Mouse (Mus musculus) induced T-regulatory cell, adult 2 months (primary cell): ENCODE data around the gene Cyba.
A peak's percentile ranks its signal among the peaks of the same experiment; 100 is the strongest.

ENCODE experiments used
- DNase-seq: peaks from one replicate; pipeline ENCODE4 v3.0.0-alpha.2; 2012; ENCODE audit warnings: low read depth

Gene Cyba

GRCm38 (mm10) chr8:122451161-122451703 is 18.5 kb upstream of the Cyba start:
- no peak for DNase-seq

DNA sequence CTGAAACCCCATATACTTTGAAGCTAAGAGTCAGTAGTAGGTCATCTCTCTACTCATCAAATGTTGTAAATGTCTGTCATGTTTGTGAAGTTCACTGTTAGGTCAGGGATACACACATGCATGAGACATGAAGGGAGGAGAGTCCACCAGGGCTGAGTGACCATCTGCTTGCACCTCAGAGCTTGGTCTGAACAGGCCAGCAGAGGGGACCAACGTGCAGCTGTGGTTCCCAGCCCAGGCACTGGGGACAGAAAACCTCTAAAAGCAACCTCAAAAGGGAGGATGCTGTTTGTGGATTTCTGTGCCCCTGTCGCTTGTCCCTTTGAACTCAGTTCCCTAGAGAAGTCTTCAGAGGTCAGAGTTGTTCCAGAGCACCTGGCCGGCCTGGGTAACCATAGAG is 12.5 kb upstream of the Cyba start:
- peak; percentile 20 for DNase-seq

DNA sequence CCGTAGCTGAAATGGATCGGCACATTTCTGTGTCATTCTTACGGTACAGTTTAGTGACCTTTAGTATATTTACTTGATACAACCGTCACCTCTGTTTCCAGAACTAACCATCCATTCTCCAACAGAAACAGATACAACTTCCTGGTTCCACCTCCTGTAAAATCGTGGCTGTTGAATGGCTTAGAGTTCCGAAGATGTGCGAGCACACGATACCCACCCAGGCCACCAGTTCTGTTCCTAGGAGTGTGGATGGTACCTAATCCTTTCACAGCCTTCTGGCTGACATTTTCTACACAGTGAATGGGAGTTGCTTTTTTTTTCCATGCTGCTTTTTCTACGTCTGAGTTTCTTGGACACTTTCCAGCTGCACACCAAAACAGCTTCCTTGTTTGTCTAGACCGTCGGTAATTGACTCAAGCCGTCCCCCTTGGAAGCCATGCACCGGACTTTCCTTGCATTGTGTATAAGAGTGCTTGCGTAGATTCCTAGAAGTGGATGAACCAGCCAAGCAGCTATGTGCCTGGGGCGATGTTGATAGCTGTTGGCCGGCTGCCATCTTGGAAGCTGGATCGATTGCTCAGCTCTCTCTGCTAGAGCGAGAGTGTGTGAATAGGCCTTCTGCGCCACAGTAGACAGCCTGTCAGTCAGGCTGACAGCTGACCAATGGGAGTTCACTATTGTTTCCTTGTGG is 11.5 kb upstream of the Cyba start:
- DNase-seq, result peak; percentile 85

DNA sequence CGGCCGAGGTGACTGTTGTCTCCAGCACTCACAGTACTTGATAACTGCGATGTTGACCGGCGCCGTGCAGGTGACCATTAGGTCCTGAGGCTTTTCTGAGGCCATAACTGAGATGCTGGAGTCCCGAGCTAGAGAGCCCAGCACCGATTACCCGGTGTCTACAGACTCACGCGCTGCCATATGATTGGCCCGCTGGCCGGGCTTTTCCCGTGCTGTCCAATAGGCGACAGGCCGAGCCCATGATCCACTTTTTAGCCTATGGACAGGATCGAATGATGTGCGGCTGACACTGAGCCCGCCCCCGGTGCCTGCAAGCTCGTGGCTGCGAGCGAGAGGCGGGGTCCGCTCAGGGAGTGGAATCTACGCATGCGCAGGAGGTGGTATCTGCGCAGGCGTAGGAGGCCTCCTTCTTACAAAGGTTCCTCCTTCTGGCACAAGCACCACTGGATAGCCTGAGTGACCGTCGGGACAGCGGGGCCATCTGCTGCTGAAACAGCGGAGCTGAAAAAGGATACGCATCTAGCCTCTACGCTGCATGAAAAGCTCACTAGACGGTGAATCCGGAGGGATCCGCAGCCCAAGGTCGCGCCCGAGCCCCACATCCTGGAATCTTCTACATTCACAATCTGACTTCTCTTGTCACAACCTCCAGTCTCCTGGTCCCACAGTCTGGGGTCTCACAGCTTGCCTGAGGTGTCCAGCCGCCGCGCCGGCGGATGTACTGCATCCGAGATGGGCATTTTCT is 10.7 kb upstream of the Cyba start, which contains the start of gene Mvd:
TSS of gene Mvd (minus strand) at position 161 of the 745 bp plus-strand sequence.
- peak; percentile 99 for DNase-seq

- no peak for DNase-seq
Observed at GRCm38 (mm10) chr8:122442781-122443180, 10.1 kb upstream of the Cyba start.

GRCm38 (mm10) chr8:122442356-122442755 is 9.6 kb upstream of the Cyba start:
- DNase-seq, result no peak

GRCm38 (mm10) chr8:122441326-122441725 is 8.6 kb upstream of the Cyba start:
- no peak for DNase-seq

DNA sequence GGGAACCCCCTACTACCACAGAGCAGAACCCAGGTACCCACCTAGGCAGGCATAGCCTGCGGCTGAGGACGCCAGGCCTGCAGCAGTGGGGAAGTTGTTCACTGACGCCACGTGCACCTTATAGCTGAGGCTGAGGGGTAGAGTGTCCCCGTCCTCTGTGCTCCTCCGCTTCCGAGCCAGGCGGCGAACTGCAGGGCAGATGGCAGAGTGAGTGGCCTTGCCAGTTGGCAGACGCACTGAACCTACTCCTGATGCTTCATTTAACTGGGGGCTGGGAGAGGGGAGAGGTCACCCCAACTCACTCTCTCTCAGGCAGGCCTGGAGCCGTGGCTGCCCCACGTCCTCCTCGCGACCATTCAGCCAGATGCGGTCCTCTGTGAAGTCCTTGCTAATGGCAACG is 6.6 kb upstream of the Cyba start:
- DNase-seq, result no peak

DNA sequence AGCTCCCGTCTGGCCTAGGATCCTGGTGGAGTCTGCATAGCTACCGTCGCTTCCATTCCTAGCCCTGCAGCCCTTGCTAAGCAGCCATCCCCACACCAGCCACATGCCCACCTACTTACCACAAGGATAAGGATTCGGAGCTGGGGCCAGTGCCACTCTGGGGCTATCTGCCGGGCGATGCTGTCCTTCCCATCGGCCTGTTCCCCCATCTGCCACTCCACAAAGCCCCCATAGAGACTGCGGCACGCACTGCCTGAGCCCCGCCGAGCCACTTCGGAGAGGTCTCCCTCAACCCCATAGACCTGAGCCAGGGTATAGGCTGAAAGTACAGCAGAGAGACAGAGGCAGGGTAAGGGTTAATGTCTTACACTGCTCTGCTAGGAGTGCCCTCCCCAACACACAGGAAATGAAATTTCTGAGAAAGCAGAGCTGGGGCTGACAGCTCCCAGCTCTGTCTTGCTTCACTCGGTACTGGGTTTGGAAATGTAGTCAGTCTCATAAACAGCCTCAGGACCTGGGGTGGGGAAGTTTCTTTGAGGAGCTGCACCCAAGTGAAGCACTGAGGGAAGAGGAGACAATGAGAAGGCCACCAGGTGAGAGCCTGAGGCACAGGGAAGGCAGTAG is 5.1 kb upstream of the Cyba start:
- peak; percentile 67 for DNase-seq

DNA sequence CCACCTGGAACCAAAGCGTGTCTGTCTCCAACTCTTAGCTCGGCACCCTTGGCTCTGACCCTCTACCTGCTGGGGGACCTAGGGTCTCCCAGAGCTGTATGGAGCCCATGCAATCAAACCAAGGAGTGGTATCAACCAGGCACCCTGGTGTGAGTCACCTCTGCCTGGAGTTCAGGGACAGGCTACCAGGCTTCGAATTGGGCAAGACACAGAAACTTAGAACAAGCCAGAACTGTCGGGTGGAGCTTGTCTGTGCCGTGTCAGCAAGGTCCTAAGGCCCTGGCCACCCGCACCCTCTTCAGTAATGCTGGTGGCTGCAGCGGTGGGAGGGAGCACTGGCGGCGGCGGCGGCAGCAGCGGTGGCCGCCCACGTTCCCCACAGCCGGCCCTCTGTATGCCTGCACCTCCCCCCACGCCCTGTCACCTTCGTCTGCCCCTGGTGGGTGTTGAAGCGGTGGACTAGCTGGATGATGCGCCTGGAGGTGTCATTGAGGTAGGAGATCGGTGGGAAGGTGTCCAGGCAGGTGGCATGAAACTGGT is 3.9 kb upstream of the Cyba start:
- peak; percentile 61 for DNase-seq

DNA sequence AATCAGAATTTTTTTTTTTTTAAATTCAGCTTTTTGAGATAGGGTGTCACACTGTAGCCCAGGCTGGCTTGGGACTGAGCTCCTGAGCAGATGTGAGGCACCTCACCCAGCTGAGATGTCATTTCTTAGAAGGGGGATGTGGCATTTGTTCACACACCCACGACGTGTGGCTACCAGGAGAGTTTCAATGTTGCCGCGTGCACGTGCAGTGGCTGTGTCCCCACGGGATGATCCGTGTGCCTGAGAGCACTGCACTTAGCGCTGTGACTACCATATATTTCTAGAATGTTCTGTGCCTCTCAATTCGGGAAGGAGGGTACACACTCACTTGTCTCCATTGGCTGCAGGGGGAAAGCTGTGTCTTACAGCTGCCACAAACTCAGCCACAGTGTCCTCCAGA is 3.4 kb upstream of the Cyba start:
- DNase-seq, result peak; percentile 69

GRCm38 (mm10) chr8:122435375-122435774 is 2.6 kb upstream of the Cyba start:
- DNase-seq, result peak; percentile 63

DNA sequence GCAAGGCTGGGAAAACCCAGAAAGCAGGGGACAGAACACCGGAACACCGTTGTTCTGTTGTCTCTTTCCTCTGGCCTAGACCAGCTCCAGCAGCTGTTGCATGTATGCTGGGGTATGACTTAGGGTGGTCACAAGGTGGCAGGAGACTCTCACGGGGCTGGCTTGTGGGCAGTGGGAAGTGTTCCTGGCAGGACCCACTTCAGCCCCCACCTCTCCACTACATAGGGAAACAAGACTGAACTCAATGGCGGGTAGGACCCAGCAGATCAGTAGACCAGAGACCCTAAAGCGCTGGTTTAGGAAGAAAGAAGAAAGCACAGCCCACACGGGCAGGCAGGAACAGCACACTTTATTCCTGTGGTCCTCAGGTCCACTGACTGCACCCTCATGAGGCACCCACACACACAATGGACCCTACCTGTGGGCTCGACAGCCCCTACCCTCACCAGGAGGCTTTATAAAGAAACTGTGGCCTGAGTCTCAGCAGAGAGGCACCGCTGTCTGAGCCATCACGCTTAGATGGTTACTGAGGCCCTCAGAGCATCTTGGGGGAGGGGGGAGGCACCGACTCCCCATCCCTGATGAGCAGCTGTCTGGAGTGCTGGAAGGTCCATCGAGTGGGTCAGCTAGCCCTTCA is 657 bp upstream of the Cyba start:
- no peak for DNase-seq

GRCm38 (mm10) chr8:122431694-122432442 is 862 bp downstream of the Cyba start:
- peak; percentile 61 for DNase-seq

DNA sequence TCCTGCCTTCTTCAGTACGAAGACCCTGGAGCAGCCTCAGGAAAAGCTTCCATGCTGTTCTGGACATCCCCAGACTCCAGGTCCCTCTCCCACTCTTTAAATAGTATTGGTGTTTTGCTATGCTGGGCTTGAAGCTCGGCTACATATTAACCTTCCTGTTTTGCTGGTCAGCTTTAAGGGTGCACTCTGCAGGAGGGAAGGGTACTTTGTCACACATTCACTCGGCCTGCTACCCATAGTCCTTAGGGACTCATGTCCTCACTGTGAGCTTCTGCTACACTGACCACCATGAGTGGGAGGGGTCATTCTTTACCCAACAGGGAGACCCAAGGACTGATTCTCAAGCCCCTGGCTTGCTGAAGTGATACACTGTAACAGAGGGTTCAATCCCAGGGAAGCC is 2.1 kb downstream of the Cyba start:
- peak; percentile 21 for DNase-seq

- peak; percentile 49 for DNase-seq
Observed at GRCm38 (mm10) chr8:122430058-122430636, 2.6 kb downstream of the Cyba start.

DNA sequence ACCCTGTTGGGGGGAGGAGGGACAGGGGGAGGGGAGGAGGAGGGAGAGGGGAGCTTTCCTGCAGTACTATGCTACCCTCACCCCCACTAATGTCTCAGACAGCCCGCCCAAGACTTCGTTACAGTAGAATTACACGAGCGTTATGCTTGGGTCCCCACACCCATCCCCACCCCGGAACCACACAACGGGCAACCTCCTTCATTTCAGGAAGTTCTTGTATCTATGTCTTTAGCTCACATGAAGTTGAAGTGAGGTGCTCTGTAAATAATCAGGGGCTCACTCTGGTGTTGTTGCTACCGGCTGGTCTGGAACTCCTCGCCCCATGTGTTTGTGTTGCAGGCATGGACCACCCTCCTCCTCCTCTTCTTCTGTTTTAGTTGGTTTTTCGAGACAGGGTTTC is 4.6 kb downstream of the Cyba start:
- DNase-seq, result no peak

DNA sequence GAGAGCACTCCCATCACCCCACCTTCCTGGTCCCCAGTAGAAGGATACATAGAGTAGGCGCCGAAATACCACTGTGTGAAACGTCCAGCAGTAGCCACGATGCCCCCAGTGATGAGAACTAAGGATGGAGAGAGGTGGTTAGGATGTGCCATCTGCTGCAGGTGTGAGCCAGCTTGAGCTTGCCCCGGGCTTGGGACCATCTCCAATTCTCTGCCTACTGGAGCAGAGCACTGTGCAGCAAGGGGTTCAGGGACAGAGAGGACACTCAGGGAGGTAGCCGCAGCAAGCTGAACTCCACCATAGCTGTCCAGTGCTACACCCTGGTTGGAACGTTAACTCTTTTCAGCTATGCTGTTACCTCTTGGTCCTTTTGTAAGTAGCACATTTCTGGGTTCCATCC is 5.1 kb downstream of the Cyba start:
- DNase-seq, result no peak

GRCm38 (mm10) chr8:122426145-122426544 is 6.6 kb downstream of the Cyba start:
- DNase-seq, result no peak

GRCm38 (mm10) chr8:122423659-122424058 is 9.1 kb downstream of the Cyba start:
- no peak for DNase-seq

DNA sequence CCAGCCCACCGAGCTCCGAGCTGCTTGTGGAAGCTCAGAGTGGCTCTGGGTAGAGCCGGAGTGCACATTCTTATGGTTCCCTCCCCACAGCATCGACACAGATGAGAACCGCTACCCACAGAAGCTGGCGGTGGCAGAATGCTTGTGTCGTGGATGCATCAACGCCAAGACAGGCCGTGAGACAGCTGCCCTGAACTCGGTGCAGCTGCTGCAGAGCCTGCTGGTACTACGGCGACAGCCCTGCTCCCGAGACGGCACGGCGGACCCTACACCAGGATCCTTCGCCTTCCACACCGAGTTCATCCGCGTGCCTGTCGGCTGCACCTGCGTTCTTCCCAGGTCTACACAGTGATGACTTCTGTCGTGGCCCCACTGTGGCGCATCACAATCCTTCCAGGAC is 9.5 kb downstream of the Cyba start:
- DNase-seq, result no peak
